Mouse (Mus musculus) lung, embryonic 16.5 days (tissue): ENCODE measurements around the gene Hif1an. TPM values are rescaled to one million over a fixed set of nuclear protein-coding genes. Genes with fewer than 3 reads are reported as not detected.

ENCODE experiments used
- ATAC-seq: fragments of 200-750 bp; cut with Nextera tagmentation; 2 replicates; pipeline ENCODE4 v1.8.0; 2017; ENCODE audit warnings: low read depth, mild to moderate bottlenecking, moderate library complexity
- H3K27ac ChIP-seq: fragments of 300-500 bp; sonication (generic); 2 replicates; pipeline ENCODE4 v1.5.1; 2014; ENCODE audit warnings: mild to moderate bottlenecking, control low read depth, low read length
- H3K27me3 ChIP-seq: fragments of 300-500 bp; sonication (generic); 2 replicates; pipeline ENCODE4 v1.6.1; 2014; ENCODE audit warnings: low read depth, low read length, mixed read lengths; ENCODE audit not compliant: control insufficient read depth, insufficient read depth
- H3K36me3 ChIP-seq: fragments of 300-500 bp; sonication (generic); 2 replicates; pipeline ENCODE4 v1.6.1; 2014; ENCODE audit warnings: low read length; ENCODE audit not compliant: control insufficient read depth, insufficient read depth
- H3K4me1 ChIP-seq: fragments of 300-500 bp; sonication (generic); replicated peaks from 2 replicates; pipeline ENCODE4 v1.6.1; 2014; ENCODE audit warnings: low read length, mixed read lengths; ENCODE audit not compliant: control insufficient read depth, insufficient read depth
- H3K4me2 ChIP-seq: fragments of 300-500 bp; sonication (generic); 2 replicates; pipeline ENCODE4 v1.6.1; 2014; ENCODE audit warnings: low read depth, low read length, control low read depth
- H3K4me3 ChIP-seq: fragments of 300-500 bp; sonication (generic); 2 replicates; pipeline ENCODE4 v1.5.1; 2014; ENCODE audit warnings: mild to moderate bottlenecking, low read length, control low read depth
- H3K9ac ChIP-seq: fragments of 300-500 bp; sonication (generic); 2 replicates; pipeline ENCODE4 v1.6.1; 2014; ENCODE audit warnings: low read length, control low read depth
- H3K9me3 ChIP-seq: fragments of 300-500 bp; sonication (generic); 2 replicates; pipeline ENCODE4 v1.6.1; 2016; ENCODE audit warnings: low read length; ENCODE audit not compliant: control insufficient read depth
- WGBS: fragments of 180-500 bp; shearing (Covaris S2); extraction: QIAGEN DNeasy Blood & Tissue Kit; methylation state at CpG from one replicate; pipeline ENCODE4 v1.1.7; 2014; 5-methylcytosine and 5-hydroxymethylcytosine counted together
- polyA plus RNA-seq: library from polyadenylated mRNA; unstranded; fragments of >200 nt; fragmentation: Nextera tagmentation; extraction: Ambion mirVana; gene quantifications from 2 replicates; pipeline ENCODE4 v1.2.1, GENCODE M21; 2015

The Hif1an gene
- polyA plus RNA-seq, 1 experiment from 2014 or later = 29.4 TPM

DNA sequence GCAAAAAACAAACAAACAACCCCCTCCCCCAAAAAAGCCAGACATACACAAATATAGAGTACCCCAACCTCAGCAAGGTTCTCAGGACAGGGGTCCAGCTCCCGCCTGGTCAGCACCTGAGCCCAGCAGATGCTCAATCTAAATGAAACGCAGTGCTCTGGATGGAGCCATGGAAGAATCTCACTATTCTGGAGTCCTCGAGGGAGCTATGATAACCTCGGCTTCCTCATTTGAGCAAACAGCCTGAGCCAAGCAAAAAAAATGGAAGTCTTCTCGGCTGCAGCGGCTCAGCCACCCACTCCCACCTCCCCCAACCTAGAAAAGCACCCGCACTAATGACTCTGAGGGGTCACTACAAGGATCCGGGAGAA lies 8.2 kb upstream of the Hif1an start:
- peak overlapping the region; percentile 47; the same call in 1 of the 2 replicates for H3K27ac ChIP-seq
- peaks cover 25% of the 10 kb centered on the region for H3K36me3 ChIP-seq
- WGBS = under 1% methylated on average over 8 of the region's 8 CpGs
- peaks cover 6% of the 10 kb centered on the region for H3K4me1 ChIP-seq
- no peaks in the 10 kb centered on the region; the same call in 1 of the 2 replicates for H3K27me3 ChIP-seq
- no peaks in the 10 kb centered on the region for H3K9me3 ChIP-seq
- no peak; the same call in 1 of the 2 replicates for ATAC-seq
- H3K4me3 ChIP-seq = peak overlapping the region; percentile 91
- peak overlapping the region; percentile 95 for H3K4me2 ChIP-seq
- H3K9ac ChIP-seq = peak overlapping the region; percentile 93

- ATAC-seq = peak; percentile 95
- peak within 1 kb of the TSS; percentile 95 for H3K4me2 ChIP-seq
- H3K36me3 ChIP-seq = peaks cover 20% of the 10 kb centered on the region
- peaks cover 6% of the 10 kb centered on the region for H3K4me1 ChIP-seq
- H3K9ac ChIP-seq = peak within 1 kb of the TSS; percentile 93
- WGBS = under 1% methylated on average over 50 of the region's 50 CpGs
- no peaks in the 10 kb centered on the region; the same call in 1 of the 2 replicates for H3K27me3 ChIP-seq
- H3K9me3 ChIP-seq = no peaks in the 10 kb centered on the region
- peak within 1 kb of the TSS; percentile 47; the same call in 1 of the 2 replicates for H3K27ac ChIP-seq
- H3K4me3 ChIP-seq = peak within 1 kb of the TSS; percentile 91
Measured at GRCm38 (mm10) chr19:44554861-44555590, 7.6 kb upstream of the Hif1an start, which contains the start of gene Ndufb8. Gene Ndufb8, minus strand, starts transcription at chr19:44555440.

DNA sequence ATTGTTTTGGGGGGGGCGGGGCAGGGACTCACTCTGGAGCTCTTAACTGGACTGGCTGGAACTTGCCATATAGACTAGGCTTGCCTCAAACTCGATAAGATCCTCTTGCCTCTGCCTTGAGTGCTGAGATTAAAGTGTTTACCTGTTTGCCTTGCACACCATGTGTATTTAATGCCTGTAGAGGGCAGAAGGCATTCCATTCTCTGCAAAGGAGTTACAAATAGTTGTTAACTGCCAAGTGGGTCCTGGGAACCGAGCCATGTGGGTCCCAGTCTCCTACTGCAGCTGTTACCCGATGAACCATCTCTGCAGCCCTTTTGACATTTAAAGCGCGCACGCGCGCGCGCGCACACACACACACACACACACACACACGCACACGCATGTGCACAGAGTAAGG lies 1.4 kb downstream of the Hif1an start:
- no peak for ATAC-seq
- no peaks in the 10 kb centered on the region; the same call in 1 of the 2 replicates for H3K27me3 ChIP-seq
- no peak overlapping the region for H3K9ac ChIP-seq
- peaks cover 10% of the 10 kb centered on the region for H3K4me1 ChIP-seq
- H3K4me2 ChIP-seq = peak overlapping the region; percentile 91; the same call in 1 of the 2 replicates
- no peak overlapping the region for H3K27ac ChIP-seq
- peaks cover 31% of the 10 kb centered on the region for H3K36me3 ChIP-seq
- 82% methylated on average over 14 of the region's 14 CpGs for WGBS
- no peak overlapping the region for H3K4me3 ChIP-seq
- H3K9me3 ChIP-seq = no peaks in the 10 kb centered on the region

DNA sequence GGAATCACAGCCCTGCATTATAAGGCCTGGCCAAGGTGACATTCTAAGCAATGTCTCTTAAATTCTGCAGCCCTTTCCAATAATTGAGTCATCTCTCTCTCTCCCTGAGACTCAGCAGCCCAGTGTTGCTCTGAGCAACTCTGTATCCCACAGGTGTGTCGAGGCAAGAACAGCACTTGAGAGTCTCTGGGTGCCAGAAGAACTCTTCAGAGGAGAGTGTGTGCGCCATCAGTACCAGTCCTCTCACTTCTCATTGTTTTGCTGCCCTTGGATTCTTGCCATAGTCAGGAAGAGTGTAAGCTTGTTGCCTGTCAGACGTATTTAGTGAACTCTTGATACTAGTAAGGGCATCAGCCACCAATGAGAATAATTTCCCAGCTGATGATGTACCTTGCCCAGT lies 5.1 kb downstream of the Hif1an start:
- 62% methylated on average over 3 of the region's 3 CpGs for WGBS
- Histone ChIP-seq H3K36me3 (peaks cover 64% of the 10 kb centered on the region), H3K9ac (no peak overlapping the region), H3K4me2 (no peak overlapping the region), H3K4me1 (peaks cover 10% of the 10 kb centered on the region), H3K27me3 (no peaks in the 10 kb centered on the region), H3K4me3 (no peak overlapping the region), H3K9me3 (no peaks in the 10 kb centered on the region), H3K27ac (no peak overlapping the region)
- no peak for ATAC-seq

DNA sequence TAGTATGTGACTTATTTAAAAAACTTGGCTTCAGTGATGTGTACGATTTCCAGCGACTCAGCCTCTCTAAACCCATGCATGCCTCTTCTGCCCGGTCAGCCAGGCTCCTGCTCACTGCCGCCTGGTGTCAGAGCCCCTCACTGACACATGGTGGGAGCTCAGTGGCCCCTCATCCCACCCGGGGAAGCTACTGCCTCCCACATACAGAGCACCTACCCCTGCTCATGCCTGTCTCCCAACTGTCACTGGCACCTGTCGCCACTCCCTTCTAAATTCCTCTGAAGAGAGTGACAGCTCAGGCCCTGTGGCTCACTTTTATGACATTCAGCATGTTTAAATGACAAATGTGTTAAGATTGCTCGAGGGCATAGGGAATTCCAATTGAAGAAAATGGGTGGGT lies 13.6 kb downstream of the Hif1an start:
- Histone ChIP-seq H3K9ac (no peak overlapping the region), H3K36me3 (peaks cover 16% of the 10 kb centered on the region), H3K4me1 (no peaks in the 10 kb centered on the region; the same call in 1 of the 2 replicates), H3K27me3 (no peaks in the 10 kb centered on the region), H3K4me2 (no peak overlapping the region), H3K4me3 (no peak overlapping the region), H3K27ac (no peak overlapping the region), H3K9me3 (no peaks in the 10 kb centered on the region)
- WGBS = 71% methylated on average over 7 of the region's 7 CpGs
- no peak for ATAC-seq

DNA sequence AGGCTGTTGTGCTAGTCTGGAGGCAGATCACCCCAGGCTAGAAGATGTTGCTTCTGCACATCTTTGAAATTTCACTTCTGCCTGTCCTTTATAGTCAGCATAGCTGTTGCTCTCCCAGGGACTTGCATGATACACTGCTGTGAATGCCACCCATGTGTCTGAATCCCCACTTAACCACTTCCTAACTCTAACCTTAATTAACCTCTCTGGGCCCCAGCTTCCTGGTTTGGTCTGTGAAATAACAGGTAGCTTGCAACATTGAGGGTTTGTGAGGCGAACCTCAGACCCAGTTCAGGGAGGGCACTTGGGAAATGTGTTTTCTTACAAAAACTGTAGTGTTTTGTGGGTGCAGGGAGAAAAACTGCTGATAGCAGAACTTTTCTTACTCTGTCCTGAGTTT lies 15.4 kb downstream of the Hif1an start:
- H3K4me2 ChIP-seq = no peak overlapping the region
- H3K4me3 ChIP-seq = no peak overlapping the region
- H3K4me1 ChIP-seq = no peaks in the 10 kb centered on the region; the same call in 1 of the 2 replicates
- H3K9ac ChIP-seq = no peak overlapping the region
- peaks cover 2% of the 10 kb centered on the region; the same call in 1 of the 2 replicates for H3K36me3 ChIP-seq
- WGBS = 61% methylated on average over 1 of the region's 1 CpGs
- H3K27me3 ChIP-seq = no peaks in the 10 kb centered on the region
- no peak overlapping the region for H3K27ac ChIP-seq
- no peak for ATAC-seq
- no peaks in the 10 kb centered on the region for H3K9me3 ChIP-seq

DNA sequence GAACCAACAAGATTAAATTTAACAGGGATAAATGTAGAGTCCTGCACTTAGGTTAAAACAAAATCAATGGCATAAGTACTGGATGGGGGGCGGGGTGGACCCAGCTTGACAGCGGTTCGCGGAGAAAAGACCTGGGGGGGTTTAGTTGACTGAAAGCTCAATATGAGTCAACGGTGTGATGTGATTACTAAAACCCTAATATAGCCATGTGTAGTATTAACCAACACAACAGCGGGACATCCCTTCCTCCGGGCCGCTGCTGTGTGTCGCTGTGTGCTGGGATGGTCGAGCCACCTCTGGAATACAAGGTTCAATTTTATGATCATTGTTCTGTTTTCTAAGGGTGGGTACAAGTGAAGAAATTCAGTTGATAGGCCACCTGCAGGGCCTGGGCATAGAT lies 19.5 kb downstream of the Hif1an start:
- no peak for ATAC-seq
- peaks cover 8% of the 10 kb centered on the region; the same call in 1 of the 2 replicates for H3K27me3 ChIP-seq
- WGBS = 84% methylated on average over 10 of the region's 10 CpGs

GRCm38 (mm10) chr19:44582638-44583309 lies 20.1 kb downstream of the Hif1an start:
- Histone ChIP-seq H3K4me2 (no peak overlapping the region), H3K27ac (no peak overlapping the region), H3K4me1 (no peaks in the 10 kb centered on the region; the same call in 1 of the 2 replicates), H3K36me3 (no peaks in the 10 kb centered on the region), H3K9ac (no peak overlapping the region), H3K4me3 (no peak overlapping the region), H3K9me3 (no peaks in the 10 kb centered on the region), H3K27me3 (peaks cover 10% of the 10 kb centered on the region; the same call in 1 of the 2 replicates)
- WGBS = 34% methylated on average over 9 of the region's 9 CpGs
- ATAC-seq = peak; percentile 82

More for the DNA sequence above, 19.5 kb downstream of the Hif1an start:
- no peaks in the 10 kb centered on the region for H3K9me3 ChIP-seq
- H3K4me3 ChIP-seq = no peak overlapping the region
- no peak overlapping the region for H3K4me2 ChIP-seq
- H3K9ac ChIP-seq = no peak overlapping the region
- no peaks in the 10 kb centered on the region; the same call in 1 of the 2 replicates for H3K4me1 ChIP-seq
- no peak overlapping the region for H3K27ac ChIP-seq
- no peaks in the 10 kb centered on the region for H3K36me3 ChIP-seq

DNA sequence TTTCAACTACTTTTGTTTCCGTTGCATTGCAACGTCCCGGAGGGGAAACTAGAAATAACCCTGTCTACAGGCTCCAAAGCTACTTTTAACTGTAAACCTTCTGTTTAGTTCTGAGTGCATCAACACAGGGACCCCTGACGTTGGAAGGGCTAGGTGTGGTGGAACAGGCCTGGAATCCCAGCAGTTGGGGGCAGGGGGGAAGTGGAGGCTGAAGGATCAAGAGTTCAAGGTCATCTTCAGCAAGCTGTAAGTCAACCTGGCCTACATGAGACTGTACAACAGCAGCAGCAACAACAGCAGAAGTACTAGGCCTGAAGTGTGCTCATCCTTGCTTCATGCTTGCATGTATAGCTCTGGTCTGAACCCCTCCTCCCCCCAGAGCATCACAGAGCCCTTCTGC lies 25.4 kb downstream of the Hif1an start:
- no peaks in the 10 kb centered on the region for H3K36me3 ChIP-seq
- no peak for ATAC-seq
- no peaks in the 10 kb centered on the region for H3K9me3 ChIP-seq
- no peak overlapping the region for H3K9ac ChIP-seq
- WGBS = 43% methylated on average over 4 of the region's 4 CpGs
- no peak overlapping the region for H3K4me2 ChIP-seq
- peaks cover 10% of the 10 kb centered on the region; the same call in 1 of the 2 replicates for H3K27me3 ChIP-seq
- no peak overlapping the region for H3K4me3 ChIP-seq
- H3K4me1 ChIP-seq = no peaks in the 10 kb centered on the region
- no peak overlapping the region for H3K27ac ChIP-seq
